Mouse (Mus musculus) liver, adult 2 months (tissue): ENCODE results near the gene Ttn.

Experiments
- CTCF ChIP-seq: fragments of 200-500 bp; IDR thresholded peaks from 2 replicates; pipeline ENCODE4 v1.5.1; 2011; ENCODE audit warnings: low read depth, low read length, control low read depth
- POLR2A ChIP-seq: fragments of 200-500 bp; IDR thresholded peaks from 2 replicates; pipeline ENCODE4 v1.6.1; 2011; ENCODE audit warnings: low read length, control low read depth; ENCODE audit not compliant: insufficient read depth; ENCODE audit errors: extremely low read depth

DNA sequence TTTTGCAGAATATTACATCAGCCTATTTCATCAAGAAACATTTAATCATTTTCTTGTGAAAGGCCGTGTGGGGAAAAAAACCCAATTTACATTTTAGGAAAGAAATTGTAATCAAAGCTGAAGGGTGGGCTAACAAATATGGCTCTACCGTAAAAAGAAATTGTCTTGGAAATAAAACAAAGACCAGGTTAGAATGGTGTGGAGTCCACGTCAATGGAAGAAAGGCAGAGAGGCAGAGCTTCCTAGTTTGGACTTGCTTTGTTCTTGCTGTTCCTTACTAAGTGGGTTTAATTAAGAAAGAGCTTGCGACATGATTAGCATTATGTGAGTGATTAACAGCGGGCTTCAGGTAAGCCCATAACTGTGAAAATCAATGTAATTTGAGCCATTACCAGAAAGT is 11.3 kb downstream of the Ttn start:
- no peak for TF ChIP-seq CTCF
- no peak for TF ChIP-seq POLR2A
